Mouse (Mus musculus): ENCODE results near the gene Zfp442. TPM values are rescaled to one million over a fixed set of nuclear protein-coding genes. Genes with fewer than 3 reads are reported as not detected.

Zfp442 gene
- polyA plus RNA-seq (2014; fragmentation: Illumina TruSeq; extraction: RNeasy Lipid Tissue Mini Kit (QIAGEN cat#74804); ENCODE audit: insufficient read depth, low read depth, low replicate concordance), result 0.50 TPM

DNA sequence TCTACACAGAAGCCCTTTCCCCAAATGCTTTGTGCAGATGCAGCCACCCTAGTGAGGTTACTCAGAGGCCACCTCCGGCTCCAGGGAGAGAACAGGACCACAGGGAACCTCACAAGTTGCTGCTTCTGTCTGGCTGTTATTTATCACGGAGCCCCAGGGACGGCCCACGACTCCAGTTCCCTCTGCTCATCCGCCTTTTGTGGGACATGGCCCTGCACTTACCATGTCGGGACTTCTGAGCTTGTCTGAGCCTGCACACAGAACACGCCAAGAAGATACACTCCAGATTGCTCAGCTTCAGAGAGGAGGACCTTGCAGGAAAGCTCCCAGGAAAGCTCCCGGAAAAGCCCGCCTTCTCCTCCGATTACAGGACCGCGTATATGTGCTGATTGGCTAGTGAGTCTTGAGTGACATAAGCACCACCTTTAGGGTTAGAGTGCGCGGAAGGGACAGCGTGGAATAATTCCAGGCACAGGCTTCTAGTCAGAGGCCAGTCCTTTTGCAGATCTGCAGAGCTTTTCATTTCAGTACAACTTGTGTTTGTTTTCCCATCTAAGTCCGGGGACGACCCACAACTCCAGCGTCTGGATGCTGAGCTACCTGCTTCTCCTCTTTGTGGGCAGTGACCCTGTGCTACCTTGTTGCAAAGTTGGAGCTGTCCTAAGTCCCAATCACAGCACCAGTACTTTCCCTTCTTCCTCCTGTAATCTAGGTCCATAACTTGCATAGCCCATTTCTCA is at the start of gene Zfp442:
Gene Zfp442, minus strand, starts transcription at position 307 of the 740 bp plus-strand sequence.

GRCm38 (mm10) chr2:150484939-150485778 is 33.9 kb upstream of the Zfp442 start, which contains the start of gene Zfp345:
Zfp345 (minus strand) TSS chr2:150485091.

DNA sequence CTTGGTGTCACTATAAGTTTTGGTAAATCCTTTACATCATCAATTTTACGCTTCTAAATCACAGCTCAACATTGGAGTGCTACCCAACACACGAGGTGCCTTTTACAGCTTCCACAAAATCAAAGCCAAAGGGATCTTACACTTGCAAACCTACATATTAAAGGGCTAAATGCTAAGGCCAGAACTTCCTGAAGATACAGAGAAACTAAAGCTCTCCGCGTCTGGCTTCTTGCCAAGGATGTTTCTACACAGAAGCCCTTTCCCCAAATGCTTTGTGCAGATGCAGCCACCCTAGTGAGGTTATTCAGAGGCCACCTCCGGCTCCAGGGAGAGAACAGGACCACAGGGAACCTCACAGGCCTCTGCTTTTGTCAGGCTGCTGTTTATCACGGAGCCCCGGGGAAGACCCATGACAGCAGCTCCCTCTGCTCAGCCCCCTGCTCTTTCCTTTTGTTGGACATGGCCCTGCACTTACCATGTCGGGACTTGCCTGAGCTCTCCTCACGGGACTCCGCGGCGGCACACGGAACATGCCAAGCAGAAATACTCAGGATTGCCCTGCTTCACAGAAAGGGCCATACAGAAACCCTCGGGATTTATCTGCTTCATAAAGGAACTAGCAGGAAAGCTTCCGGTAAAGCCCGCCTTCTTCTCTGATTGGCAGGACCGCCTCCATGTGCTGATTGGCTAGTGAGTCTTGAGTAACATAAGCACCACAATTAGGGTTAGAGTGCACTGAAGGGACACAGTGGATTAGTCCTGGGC is 89.0 kb downstream of the Zfp442 start, which contains the start of gene 3300002I08Rik:
Gene 3300002I08Rik, minus strand, starts transcription at position 653 of the 765 bp plus-strand sequence.

Other genes starting within 250 kb of the Zfp442 start
- 1.3 TPM for gene Zfp937, start 233.4 kb downstream of the Zfp442 start, polyA plus RNA-seq (2014; fragmentation: Illumina TruSeq; extraction: RNeasy Lipid Tissue Mini Kit (QIAGEN cat#74804); ENCODE audit: insufficient read depth, low read depth, low replicate concordance)
- 1.3 TPM for gene Gm21994, start 195.9 kb downstream of the Zfp442 start, polyA plus RNA-seq (2014; fragmentation: Illumina TruSeq; extraction: RNeasy Lipid Tissue Mini Kit (QIAGEN cat#74804); ENCODE audit: insufficient read depth, low read depth, low replicate concordance)
- not detected for gene Gm14124, start 194.0 kb downstream of the Zfp442 start, polyA plus RNA-seq (2014; fragmentation: Illumina TruSeq; extraction: RNeasy Lipid Tissue Mini Kit (QIAGEN cat#74804); ENCODE audit: insufficient read depth, low read depth, low replicate concordance)
- gene Gm10130, start 127.8 kb downstream of the Zfp442 start, polyA plus RNA-seq (2014; fragmentation: Illumina TruSeq; extraction: RNeasy Lipid Tissue Mini Kit (QIAGEN cat#74804); ENCODE audit: insufficient read depth, low read depth, low replicate concordance), result not detected
- gene 3300002I08Rik, start 88.7 kb downstream of the Zfp442 start, polyA plus RNA-seq (2014; fragmentation: Illumina TruSeq; extraction: RNeasy Lipid Tissue Mini Kit (QIAGEN cat#74804); ENCODE audit: insufficient read depth, low read depth, low replicate concordance), result 1.1 TPM
- not detected for gene Zfp345, start 33.6 kb upstream of the Zfp442 start, polyA plus RNA-seq (2014; fragmentation: Illumina TruSeq; extraction: RNeasy Lipid Tissue Mini Kit (QIAGEN cat#74804); ENCODE audit: insufficient read depth, low read depth, low replicate concordance)
- 3.3 TPM for gene Cst7, start 118.9 kb upstream of the Zfp442 start, polyA plus RNA-seq (2014; fragmentation: Illumina TruSeq; extraction: RNeasy Lipid Tissue Mini Kit (QIAGEN cat#74804); ENCODE audit: insufficient read depth, low read depth, low replicate concordance)
- 46.8 TPM for gene Apmap, start 157.1 kb upstream of the Zfp442 start, polyA plus RNA-seq (2014; fragmentation: Illumina TruSeq; extraction: RNeasy Lipid Tissue Mini Kit (QIAGEN cat#74804); ENCODE audit: insufficient read depth, low read depth, low replicate concordance)
- gene Acss1, start 217.0 kb upstream of the Zfp442 start, polyA plus RNA-seq (2014; fragmentation: Illumina TruSeq; extraction: RNeasy Lipid Tissue Mini Kit (QIAGEN cat#74804); ENCODE audit: insufficient read depth, low read depth, low replicate concordance), result 27.2 TPM
- not detected for gene Vsx1, start 237.9 kb upstream of the Zfp442 start, polyA plus RNA-seq (2014; fragmentation: Illumina TruSeq; extraction: RNeasy Lipid Tissue Mini Kit (QIAGEN cat#74804); ENCODE audit: insufficient read depth, low read depth, low replicate concordance)

Measured in lung, adult 10 weeks (tissue).